Mouse (Mus musculus) liver, postnatal 0 days (tissue): ENCODE results near the gene Ints11. TPM values are rescaled to one million over a fixed set of nuclear protein-coding genes. Genes with fewer than 3 reads are reported as not detected.
A peak's percentile ranks its signal among the peaks of the same experiment; 100 is the strongest.

Experiments
- ATAC-seq: fragments of 200-750 bp; cut with Nextera tagmentation; 2 replicates; pipeline ENCODE4 v1.8.0; 2017; ENCODE audit warnings: mild to moderate bottlenecking, moderate library complexity
- DNase-seq: peaks from one replicate; pipeline ENCODE4 v3.0.0-alpha.2; 2016
- H3K27ac ChIP-seq: fragments of 300-500 bp; sonication (generic); 2 replicates; pipeline ENCODE4 v1.5.1; 2014; ENCODE audit warnings: antibody characterized with exemption, moderate library complexity, mild to moderate bottlenecking, low read depth
- H3K27me3 ChIP-seq: fragments of 300-500 bp; sonication (generic); 2 replicates; pipeline ENCODE4 v1.6.1; 2014; ENCODE audit warnings: low read length, control low read depth, mixed read lengths; ENCODE audit not compliant: insufficient read depth
- H3K36me3 ChIP-seq: fragments of 300-500 bp; sonication (generic); replicated peaks from 2 replicates; pipeline ENCODE4 v1.6.1; 2014; ENCODE audit warnings: mild to moderate bottlenecking, control low read depth, low read length, moderate library complexity, mixed read lengths; ENCODE audit not compliant: insufficient read depth
- H3K4me1 ChIP-seq: fragments of 300-500 bp; sonication (generic); 2 replicates; pipeline ENCODE4 v1.6.1; 2014; ENCODE audit warnings: antibody characterized with exemption, mild to moderate bottlenecking, control low read depth; ENCODE audit not compliant: insufficient read depth
- H3K4me2 ChIP-seq: fragments of 300-500 bp; sonication (generic); 2 replicates; pipeline ENCODE4 v1.6.1; 2014; ENCODE audit warnings: low read depth, mild to moderate bottlenecking, low read length, moderate library complexity, mixed read lengths
- H3K4me3 ChIP-seq: fragments of 300-500 bp; sonication (generic); 2 replicates; pipeline ENCODE4 v1.5.1; 2014; ENCODE audit warnings: low read depth, low read length
- H3K9ac ChIP-seq: fragments of 300-500 bp; sonication (generic); replicated peaks from 2 replicates; pipeline ENCODE4 v1.6.1; 2014; ENCODE audit warnings: mild to moderate bottlenecking, moderate library complexity
- H3K9me3 ChIP-seq: fragments of 300-500 bp; sonication (generic); 2 replicates; pipeline ENCODE4 v1.6.1; 2016; ENCODE audit warnings: mild to moderate bottlenecking, control low read depth, low read length, mixed read lengths
- CTCF ChIP-seq: sonication (generic); IDR thresholded peaks from 2 replicates; pipeline ENCODE4 v1.5.1; 2016; ENCODE audit warnings: antibody characterized with exemption, low read depth
- EP300 ChIP-seq: IDR thresholded peaks from 2 replicates; pipeline ENCODE4 v1.6.1; 2016; ENCODE audit warnings: antibody characterized with exemption, low read depth, mild to moderate bottlenecking
- WGBS: fragments of 180-500 bp; shearing (Covaris S2); extraction: QIAGEN DNeasy Blood & Tissue Kit; methylation state at CpG from one replicate; pipeline ENCODE4 v1.1.7; 2014; ENCODE audit not compliant: insufficient replicate concordance; 5-methylcytosine and 5-hydroxymethylcytosine counted together
- polyA plus RNA-seq: library from polyadenylated mRNA; unstranded; fragments of >200 nt; fragmentation: Nextera tagmentation; extraction: Ambion mirVana; gene quantifications from 2 replicates; pipeline ENCODE4 v1.2.1, GENCODE M21; 2015

The Ints11 gene
- polyA plus RNA-seq, 1 experiment from 2014 or later: 17.4 TPM

- peaks cover 44% of the 10 kb centered on the region for H3K4me1 ChIP-seq
- H3K36me3 ChIP-seq: peaks cover 29% of the 10 kb centered on the region
- no peaks in the 10 kb centered on the region for H3K27me3 ChIP-seq
- ATAC-seq: peak; percentile 22
- H3K4me3 ChIP-seq: peak overlapping the region; percentile 95
- H3K4me2 ChIP-seq: peak overlapping the region; percentile 99
- peak overlapping the region; percentile 98 for H3K9ac ChIP-seq
- DNase-seq: peak; percentile 54
- TF ChIP-seq EP300 (no peak), CTCF (no peak)
- H3K27ac ChIP-seq: peak overlapping the region; percentile 100
- no peaks in the 10 kb centered on the region for H3K9me3 ChIP-seq
- WGBS: 5% methylated on average over 36 of the region's 37 CpGs
Measured at GRCm38 (mm10) chr4:155892438-155893211, 23.3 kb downstream of the Ints11 start.

DNA sequence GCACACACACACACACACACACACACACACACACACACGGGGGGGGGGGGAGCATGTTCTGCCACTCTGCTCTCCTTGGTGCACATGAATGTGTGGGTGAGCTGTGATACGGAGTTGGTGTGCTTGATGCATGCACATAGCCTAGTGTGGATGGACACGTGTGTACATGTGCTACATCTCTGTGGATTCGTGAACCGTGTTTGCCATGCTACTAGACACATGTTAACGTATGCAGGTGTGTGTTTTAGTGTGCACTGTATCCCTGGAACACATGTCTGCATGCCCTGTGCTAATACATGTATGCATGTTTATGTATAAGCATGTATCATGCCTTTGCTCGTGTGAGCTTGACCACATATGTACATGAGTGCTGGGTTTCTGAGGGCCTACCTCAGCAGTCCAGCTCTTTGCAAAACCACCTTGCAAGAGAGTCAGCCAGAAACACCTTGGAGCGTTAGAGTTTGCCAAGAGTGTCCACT lies 23.9 kb downstream of the Ints11 start:
- no peak overlapping the region; the same call in 1 of the 2 replicates for H3K9ac ChIP-seq
- H3K4me3 ChIP-seq: peak overlapping the region; percentile 95

DNA sequence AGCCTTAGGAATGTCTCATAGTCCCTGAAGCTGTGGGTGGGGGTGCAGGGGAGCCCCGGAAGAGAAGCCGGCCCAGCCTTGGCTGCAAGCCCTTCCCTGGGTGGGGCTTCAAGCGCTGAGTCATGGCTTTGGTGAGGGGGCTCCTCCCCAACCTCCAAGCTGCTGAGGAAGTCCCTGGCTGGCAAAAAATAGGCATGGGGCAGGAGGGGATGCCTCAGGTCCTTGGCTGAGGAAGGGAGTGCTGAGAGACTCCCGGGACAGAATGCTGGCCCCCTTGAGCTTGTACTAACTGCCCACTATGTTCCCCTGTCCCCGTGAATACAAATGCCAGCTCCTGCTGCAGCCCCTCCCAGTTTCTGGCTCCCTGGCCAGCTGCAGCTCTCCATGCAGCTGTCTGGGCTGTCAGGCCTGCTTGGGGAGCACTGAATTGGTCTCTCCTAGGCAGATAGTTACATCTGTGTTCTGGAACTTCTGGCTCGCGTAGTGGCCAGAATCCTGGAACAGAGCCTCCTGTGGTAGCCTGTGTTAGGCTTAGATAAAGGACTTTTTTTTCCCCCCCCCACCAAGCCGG lies 25.1 kb downstream of the Ints11 start:
- Histone ChIP-seq H3K4me1 (peaks cover 44% of the 10 kb centered on the region), H3K27ac (peak overlapping the region; percentile 23), H3K36me3 (peaks cover 21% of the 10 kb centered on the region), H3K4me2 (peak overlapping the region; percentile 99), H3K9me3 (no peaks in the 10 kb centered on the region), H3K9ac (peak overlapping the region; percentile 31; the same call in 1 of the 2 replicates), H3K4me3 (peak overlapping the region; percentile 30), H3K27me3 (no peaks in the 10 kb centered on the region)
- no peak for TF ChIP-seq CTCF
- TF ChIP-seq EP300: no peak
- ATAC-seq: no peak
- WGBS: 24% methylated on average over 8 of the region's 8 CpGs
- DNase-seq: peak; percentile 66

More for the DNA sequence above, 23.9 kb downstream of the Ints11 start:
- H3K27ac ChIP-seq: no peak overlapping the region
- peak overlapping the region; percentile 99 for H3K4me2 ChIP-seq
- H3K4me1 ChIP-seq: peaks cover 44% of the 10 kb centered on the region
- H3K36me3 ChIP-seq: peaks cover 23% of the 10 kb centered on the region
- H3K9me3 ChIP-seq: no peaks in the 10 kb centered on the region
- ATAC-seq (no peak), DNase-seq (no peak)
- H3K27me3 ChIP-seq: no peaks in the 10 kb centered on the region
- 69% methylated on average over 8 of the region's 8 CpGs for WGBS
- TF ChIP-seq CTCF (no peak), EP300 (no peak)

- peak overlapping the region; percentile 99 for H3K4me2 ChIP-seq
- no peaks in the 10 kb centered on the region for H3K9me3 ChIP-seq
- no peak overlapping the region for H3K4me3 ChIP-seq
- no peak overlapping the region for H3K9ac ChIP-seq
- no peak for ATAC-seq
- DNase-seq: no peak
- no peak overlapping the region for H3K27ac ChIP-seq
- WGBS: 58% methylated on average over 6 of the region's 6 CpGs
- peaks cover 29% of the 10 kb centered on the region for H3K36me3 ChIP-seq
- TF ChIP-seq EP300 (no peak), CTCF (no peak)
- H3K27me3 ChIP-seq: no peaks in the 10 kb centered on the region
- H3K4me1 ChIP-seq: peaks cover 43% of the 10 kb centered on the region
Measured at GRCm38 (mm10) chr4:155895216-155895615, 25.9 kb downstream of the Ints11 start.

DNA sequence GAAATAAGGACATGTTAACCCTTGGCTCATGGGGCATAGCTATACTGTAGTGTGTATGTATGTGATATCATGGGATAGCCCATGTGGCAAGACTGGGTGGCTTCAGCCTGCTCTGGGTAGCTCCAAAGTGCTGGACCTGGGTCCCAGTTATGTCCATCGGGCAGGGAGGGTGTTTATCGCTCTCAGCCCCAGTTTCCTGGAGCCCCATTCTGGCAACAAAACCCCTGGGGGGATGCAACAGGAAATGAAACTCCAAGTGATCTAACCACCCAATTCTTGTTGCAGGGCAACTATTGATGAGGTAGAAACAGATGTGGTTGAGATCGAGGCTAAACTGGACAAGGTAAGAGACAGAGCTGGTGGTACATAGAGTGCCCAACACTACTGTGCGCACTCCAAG lies 26.5 kb downstream of the Ints11 start:
- DNase-seq (no peak), ATAC-seq (no peak)
- TF ChIP-seq EP300: no peak
- TF ChIP-seq CTCF: no peak
- Histone ChIP-seq H3K4me3 (no peak overlapping the region), H3K4me2 (no peak overlapping the region), H3K27me3 (no peaks in the 10 kb centered on the region), H3K36me3 (peaks cover 31% of the 10 kb centered on the region), H3K4me1 (peaks cover 37% of the 10 kb centered on the region), H3K27ac (no peak overlapping the region), H3K9me3 (no peaks in the 10 kb centered on the region), H3K9ac (no peak overlapping the region)
- 80% methylated on average over 4 of the region's 4 CpGs for WGBS

DNA sequence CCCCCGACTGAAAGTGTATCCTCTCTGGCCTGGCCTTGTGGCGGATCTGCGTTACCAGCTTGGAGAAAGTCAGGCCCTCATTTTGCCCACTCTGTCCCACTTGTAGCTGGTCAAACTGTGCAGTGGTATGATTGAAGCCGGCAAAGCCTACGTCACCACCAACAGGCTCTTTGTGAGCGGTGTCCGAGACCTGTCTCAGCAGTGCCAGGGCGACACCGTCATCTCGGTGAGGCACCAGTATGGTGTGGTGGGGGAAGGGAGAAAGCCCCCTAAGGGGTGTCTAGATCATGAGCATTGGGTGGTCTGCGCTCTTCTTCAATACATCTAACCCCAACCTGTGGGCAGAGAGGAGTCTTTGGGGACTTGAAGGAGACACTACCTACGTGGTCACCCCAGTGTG lies 27.1 kb downstream of the Ints11 start:
- peaks cover 32% of the 10 kb centered on the region for H3K4me1 ChIP-seq
- WGBS: 94% methylated on average over 12 of the region's 12 CpGs

More for the DNA sequence above, 27.1 kb downstream of the Ints11 start:
- TF ChIP-seq CTCF (no peak), EP300 (no peak)
- DNase-seq (no peak), ATAC-seq (no peak)
- Histone ChIP-seq H3K9me3 (no peaks in the 10 kb centered on the region), H3K4me3 (no peak overlapping the region), H3K36me3 (peaks cover 31% of the 10 kb centered on the region), H3K9ac (no peak overlapping the region), H3K27ac (no peak overlapping the region), H3K4me2 (no peak overlapping the region), H3K27me3 (no peaks in the 10 kb centered on the region)
